In the genomic region with DNA sequence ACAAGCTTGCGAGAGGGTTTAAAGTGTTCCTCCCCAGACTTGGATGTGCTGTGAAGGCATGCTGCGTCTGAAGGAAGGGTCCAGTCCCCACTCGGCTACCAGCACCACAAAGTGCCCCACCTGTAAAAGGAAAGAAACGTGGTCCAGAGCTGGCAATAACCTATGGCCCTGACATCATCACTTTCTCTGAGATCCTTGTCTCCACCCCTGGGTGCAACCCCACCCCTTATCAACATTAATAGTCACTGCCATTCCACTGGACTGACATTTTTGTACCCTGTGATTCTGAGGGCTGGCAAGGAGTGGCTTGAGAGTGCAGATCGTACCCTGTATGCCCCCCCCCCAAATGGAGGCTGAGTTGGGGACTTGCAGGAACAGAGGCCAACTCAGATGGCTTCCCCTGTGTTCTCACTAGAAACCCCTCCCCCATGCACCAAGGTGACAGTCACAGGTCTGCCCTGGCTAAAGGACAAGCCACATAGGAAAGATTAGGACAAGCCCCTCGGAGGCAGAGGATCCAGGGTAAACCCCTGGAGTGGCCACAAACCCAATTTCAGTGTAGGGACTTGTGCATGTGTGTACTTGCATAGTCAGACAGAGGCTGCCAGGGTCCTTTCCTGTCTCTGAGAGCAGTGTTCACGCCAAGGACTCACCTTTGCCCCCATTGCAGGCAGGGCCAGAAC, we compare ENCODE assay signal across 13 mouse cellular contexts. TPM values are rescaled to one million over a fixed set of nuclear protein-coding genes. Genes with fewer than 3 reads are reported as not detected.
DNase-seq lines count a peak whose midpoint lies in the region; ATAC-seq and TF ChIP-seq lines count a peak whose summit lies in the region.
"Had no signal": no experiment of that assay in that cellular context is flagged by ENCODE, and none has a peak within 500 bp of the region (broad histone marks: within the 10 kb centered on the region; RNA-seq: fewer than 3 reads in every experiment).

No protein-coding gene starts in this region.

- DNase-seq in heart, adult 9 months (ENCODE audit: low spot score in 2 of 2), result no peak
- no peak for DNase-seq in midbrain, embryonic 11.5 days (ENCODE audit: low spot score, missing footprints)
- DNase-seq in midbrain, embryonic 14.5 days, result no peak
- peak; percentile 37 for DNase-seq in stomach, postnatal 0 days (ENCODE audit: low spot score)
- DNase-seq in thymus, adult 2 months, result no peak
- DNase-seq: right cerebral cortex, postnatal 14 days; thymus, adult 18-20 months had no signal

- no peak overlapping the region for H3K9ac ChIP-seq in heart, embryonic 14.5 days (ENCODE audit: low read length)
- no peak overlapping the region for H3K9ac ChIP-seq in midbrain, embryonic 11.5 days (ENCODE audit: low read length)
- H3K9ac ChIP-seq in midbrain, embryonic 14.5 days (replicated peaks; ENCODE audit: low read length), result no peak overlapping the region
- peak overlapping the region; percentile 37; the same call in 1 of the 2 replicates for H3K9ac ChIP-seq in intestine, postnatal 0 days (ENCODE audit: low read depth, low read length)
- H3K9ac ChIP-seq in stomach, postnatal 0 days (ENCODE audit: low read length), result no peak overlapping the region
- H3K9ac ChIP-seq: forebrain, embryonic 13.5 days; neural tube, embryonic 13.5 days had no signal

- no peak for TF ChIP-seq EP300 in stomach, postnatal 0 days (optimal IDR thresholded peaks at IDR 0.05)

- TF ChIP-seq CTCF in intestine, postnatal 0 days (IDR thresholded peaks at IDR 0.05; ENCODE audit: low read depth), result no peak
- no peak for TF ChIP-seq CTCF in stomach, postnatal 0 days (IDR thresholded peaks at IDR 0.05; ENCODE audit: low read depth)
- TF ChIP-seq CTCF in thymus, adult 2 months (IDR thresholded peaks at IDR 0.05; ENCODE audit: borderline replicate concordance, control insufficient read depth, extremely low read depth, insufficient read depth, low read length, poor library complexity), result no peak

- no peak overlapping the region for H3K4me3 ChIP-seq in heart, embryonic 14.5 days (ENCODE audit: control insufficient read depth in 1 of 2, insufficient read depth in 1 of 2, low read depth in 1 of 2, low read length in 2 of 2)
- no peak overlapping the region for H3K4me3 ChIP-seq in midbrain, embryonic 11.5 days (ENCODE audit: low read depth, low read length)
- H3K4me3 ChIP-seq in midbrain, embryonic 14.5 days (replicated peaks; ENCODE audit: low read depth, low read length), result no peak overlapping the region
- no peak overlapping the region for H3K4me3 ChIP-seq in intestine, postnatal 0 days (ENCODE audit: low read depth, low read length)
- no peak overlapping the region for H3K4me3 ChIP-seq in stomach, postnatal 0 days (ENCODE audit: low read depth, low read length)
- H3K4me3 ChIP-seq in thymus, adult 2 months (ENCODE audit: control insufficient read depth, insufficient read depth, low read length), result no peak overlapping the region
- H3K4me3 ChIP-seq: forebrain, embryonic 13.5 days; neural tube, embryonic 13.5 days had no signal

- H3K27ac ChIP-seq in heart, embryonic 14.5 days (replicated peaks in 1 of 2; ENCODE audit: control insufficient read depth in 1 of 2, insufficient read depth in 1 of 2, low read depth in 2 of 2, low read length in 2 of 2), result no peak overlapping the region
- no peak overlapping the region for H3K27ac ChIP-seq in midbrain, embryonic 11.5 days (ENCODE audit: low read depth, low read length)
- H3K27ac ChIP-seq in midbrain, embryonic 14.5 days (replicated peaks; ENCODE audit: low read depth, low read length), result no peak overlapping the region
- peak overlapping the region; percentile 94 for H3K27ac ChIP-seq in intestine, postnatal 0 days (ENCODE audit: low read depth, low read length)
- peak overlapping the region; percentile 75 for H3K27ac ChIP-seq in stomach, postnatal 0 days (replicated peaks)
- H3K27ac ChIP-seq in thymus, adult 2 months (ENCODE audit: control insufficient read depth, insufficient read depth, low read length), result no peak overlapping the region
- H3K27ac ChIP-seq: forebrain, embryonic 13.5 days; macrophage; neural tube, embryonic 13.5 days had no signal

- WGBS in heart, embryonic 14.5 days, result 53% methylated on average over 7 of the region's 7 CpGs
- WGBS in midbrain, embryonic 11.5 days, result 53% methylated on average over 7 of the region's 7 CpGs
- WGBS in midbrain, embryonic 14.5 days, result 57% methylated on average over 7 of the region's 7 CpGs
- WGBS in intestine, postnatal 0 days, result 38% methylated on average over 7 of the region's 7 CpGs
- 50% methylated on average over 7 of the region's 7 CpGs for WGBS in stomach, postnatal 0 days
- 81% methylated on average over 7 of the region's 7 CpGs for WGBS in thymus, adult 2 months

- H3K27me3 ChIP-seq in heart, embryonic 14.5 days (ENCODE audit: control insufficient read depth, insufficient read depth, low read length), result no peaks in the 10 kb centered on the region
- H3K27me3 ChIP-seq in midbrain, embryonic 11.5 days (ENCODE audit: control insufficient read depth, insufficient read depth, low read length), result no peaks in the 10 kb centered on the region
- H3K27me3 ChIP-seq in midbrain, embryonic 14.5 days (ENCODE audit: control insufficient read depth, insufficient read depth, low read length), result no peaks in the 10 kb centered on the region
- H3K27me3 ChIP-seq in intestine, postnatal 0 days (replicated peaks; ENCODE audit: control insufficient read depth, insufficient read depth, low read length), result no peaks in the 10 kb centered on the region
- no peaks in the 10 kb centered on the region for H3K27me3 ChIP-seq in stomach, postnatal 0 days (ENCODE audit: control insufficient read depth, insufficient read depth, low read length)
- no peaks in the 10 kb centered on the region for H3K27me3 ChIP-seq in thymus, adult 2 months (ENCODE audit: control insufficient read depth, insufficient read depth, low read length)
- H3K27me3 ChIP-seq: forebrain, embryonic 13.5 days; neural tube, embryonic 13.5 days had no signal

- H3K36me3 ChIP-seq in heart, embryonic 14.5 days (ENCODE audit: control insufficient read depth, insufficient read depth, low read length), result no peaks in the 10 kb centered on the region
- H3K36me3 ChIP-seq in midbrain, embryonic 11.5 days (ENCODE audit: control insufficient read depth, insufficient read depth, low read length), result no peaks in the 10 kb centered on the region
- no peaks in the 10 kb centered on the region for H3K36me3 ChIP-seq in midbrain, embryonic 14.5 days (ENCODE audit: control insufficient read depth, insufficient read depth, low read length)
- peaks cover 11% of the 10 kb centered on the region for H3K36me3 ChIP-seq in intestine, postnatal 0 days (ENCODE audit: control insufficient read depth, insufficient read depth)
- no peaks in the 10 kb centered on the region for H3K36me3 ChIP-seq in stomach, postnatal 0 days (ENCODE audit: control insufficient read depth, insufficient read depth, low read length)
- H3K36me3 ChIP-seq in thymus, adult 2 months (ENCODE audit: control insufficient read depth, insufficient read depth, low read length), result no peaks in the 10 kb centered on the region
- H3K36me3 ChIP-seq: neural tube, embryonic 13.5 days had no signal

- peaks cover 41 to 45% of the 10 kb centered on the region in 2 experiments for H3K4me1 ChIP-seq in heart, embryonic 14.5 days (ENCODE audit: control insufficient read depth in 2 of 2, insufficient read depth in 2 of 2, low read length in 2 of 2)
- H3K4me1 ChIP-seq in midbrain, embryonic 11.5 days (ENCODE audit: control insufficient read depth, insufficient read depth, low read length), result peaks cover 7% of the 10 kb centered on the region
- peaks cover 10% of the 10 kb centered on the region; the same call in 1 of the 2 replicates for H3K4me1 ChIP-seq in midbrain, embryonic 14.5 days (ENCODE audit: control insufficient read depth, insufficient read depth, low read length)
- H3K4me1 ChIP-seq in intestine, postnatal 0 days (replicated peaks; ENCODE audit: control insufficient read depth, insufficient read depth, low read length), result peaks cover 19% of the 10 kb centered on the region
- H3K4me1 ChIP-seq in stomach, postnatal 0 days (replicated peaks; ENCODE audit: control insufficient read depth, insufficient read depth), result no peaks in the 10 kb centered on the region; the same call in 1 of the 2 replicates
- peaks cover 4% of the 10 kb centered on the region; the same call in 1 of the 2 replicates for H3K4me1 ChIP-seq in thymus, adult 2 months (replicated peaks; ENCODE audit: control insufficient read depth, insufficient read depth, low read length)

- no peak for ATAC-seq in heart, embryonic 14.5 days (ENCODE audit: insufficient number of reproducible peaks, insufficient read depth, low FRiP score, low read depth)
- peak; percentile 35; the same call in 1 of the 2 replicates for ATAC-seq in midbrain, embryonic 11.5 days (ENCODE audit: low FRiP score)
- no peak for ATAC-seq in midbrain, embryonic 14.5 days (ENCODE audit: low FRiP score, low TSS enrichment)
- peak; percentile 44 for ATAC-seq in intestine, postnatal 0 days
- peak; percentile 18 for ATAC-seq in stomach, postnatal 0 days (ENCODE audit: low FRiP score, low TSS enrichment)
- ATAC-seq: forebrain, embryonic 13.5 days had no signal

- no peaks in the 10 kb centered on the region for H3K9me3 ChIP-seq in heart, embryonic 14.5 days (ENCODE audit: control insufficient read depth, low read length)
- no peaks in the 10 kb centered on the region for H3K9me3 ChIP-seq in midbrain, embryonic 11.5 days (ENCODE audit: control insufficient read depth, low read length)
- no peaks in the 10 kb centered on the region for H3K9me3 ChIP-seq in midbrain, embryonic 14.5 days (ENCODE audit: control insufficient read depth, low read length)
- H3K9me3 ChIP-seq in intestine, postnatal 0 days (ENCODE audit: control insufficient read depth), result no peaks in the 10 kb centered on the region
- H3K9me3 ChIP-seq in stomach, postnatal 0 days (ENCODE audit: control insufficient read depth, low read length), result no peaks in the 10 kb centered on the region
- H3K9me3 ChIP-seq: forebrain, embryonic 13.5 days; neural tube, embryonic 13.5 days had no signal

- H3K4me2 ChIP-seq in heart, embryonic 14.5 days (ENCODE audit: low read length), result peak overlapping the region; percentile 37
- H3K4me2 ChIP-seq in midbrain, embryonic 11.5 days, result no peak overlapping the region; the same call in 1 of the 2 replicates
- H3K4me2 ChIP-seq in midbrain, embryonic 14.5 days (ENCODE audit: low read length), result no peak overlapping the region
- H3K4me2 ChIP-seq in intestine, postnatal 0 days (replicated peaks; ENCODE audit: low read depth), result peak overlapping the region; percentile 41
- no peak overlapping the region for H3K4me2 ChIP-seq in stomach, postnatal 0 days (replicated peaks; ENCODE audit: low read depth)
- H3K4me2 ChIP-seq: forebrain, embryonic 13.5 days; neural tube, embryonic 13.5 days had no signal

- TF ChIP-seq POLR2A in thymus, adult 2 months (IDR thresholded peaks at IDR 0.05; ENCODE audit: control insufficient read depth, extremely low read depth, insufficient read depth, low read length, poor library complexity), result no peak

RNA-seq across cellular contexts. Expression of a gene that starts 9.5 kb away (rescaled TPM):
- polyA plus RNA-seq in heart, embryonic 14.5 days (2014; fragmentation: Nextera tagmentation; extraction: Ambion mirVana), result 8.1 and 10.4 TPM in 2 replicates
- polyA plus RNA-seq in midbrain, embryonic 11.5 days (2014; fragmentation: Nextera tagmentation; extraction: Ambion mirVana), result 9.4 and 10.4 TPM in 2 replicates
- polyA plus RNA-seq in midbrain, embryonic 14.5 days (2014; fragmentation: Nextera tagmentation; extraction: Ambion mirVana), result 19.1 and 21.8 TPM in 2 replicates
- 91.8 and 95.5 TPM in 2 replicates for polyA plus RNA-seq in intestine, postnatal 0 days (2015; fragmentation: Nextera tagmentation; extraction: Ambion mirVana)
- polyA plus RNA-seq in stomach, postnatal 0 days (2015; fragmentation: Nextera tagmentation; extraction: Ambion mirVana), result 18.0 and 21.9 TPM in 2 replicates
- 31.0 and 33.8 TPM in 2 replicates for polyA plus RNA-seq in thymus, adult 2 months (2012; rRNA removed)

RNA-seq across cellular contexts. Expression of a gene that starts 29.0 kb away (rescaled TPM):
- 0.45 TPM in 1 of 2 replicates, not detected in the other for polyA plus RNA-seq in heart, embryonic 14.5 days (2014; fragmentation: Nextera tagmentation; extraction: Ambion mirVana)
- not detected in 2 replicates for polyA plus RNA-seq in midbrain, embryonic 11.5 days (2014; fragmentation: Nextera tagmentation; extraction: Ambion mirVana)
- 0.81 TPM in 1 of 2 replicates, not detected in the other for polyA plus RNA-seq in midbrain, embryonic 14.5 days (2014; fragmentation: Nextera tagmentation; extraction: Ambion mirVana)
- polyA plus RNA-seq in intestine, postnatal 0 days (2015; fragmentation: Nextera tagmentation; extraction: Ambion mirVana), result 1.2 and 1.3 TPM in 2 replicates
- polyA plus RNA-seq in stomach, postnatal 0 days (2015; fragmentation: Nextera tagmentation; extraction: Ambion mirVana), result 0.42 and 0.55 TPM in 2 replicates
- 8.0 and 15.7 TPM in 2 replicates for polyA plus RNA-seq in thymus, adult 2 months (2012; rRNA removed)
- polyA plus RNA-seq: forebrain, embryonic 13.5 days; heart, postnatal 0 days; macrophage; neural tube, embryonic 13.5 days had no signal

RNA-seq across cellular contexts. Expression of a gene that starts 35.9 kb away (rescaled TPM):
- polyA plus RNA-seq in heart, embryonic 14.5 days (2014; fragmentation: Nextera tagmentation; extraction: Ambion mirVana), result not detected in 2 replicates
- polyA plus RNA-seq in midbrain, embryonic 11.5 days (2014; fragmentation: Nextera tagmentation; extraction: Ambion mirVana), result not detected in 2 replicates
- polyA plus RNA-seq in midbrain, embryonic 14.5 days (2014; fragmentation: Nextera tagmentation; extraction: Ambion mirVana), result 0.67 TPM in 1 of 2 replicates, not detected in the other
- 0.05 TPM in 1 of 2 replicates, not detected in the other for polyA plus RNA-seq in intestine, postnatal 0 days (2015; fragmentation: Nextera tagmentation; extraction: Ambion mirVana)
- 0.06 TPM in 1 of 2 replicates, not detected in the other for polyA plus RNA-seq in stomach, postnatal 0 days (2015; fragmentation: Nextera tagmentation; extraction: Ambion mirVana)
- 109 and 122 TPM in 2 replicates for polyA plus RNA-seq in thymus, adult 2 months (2012; rRNA removed)
- polyA plus RNA-seq: forebrain, embryonic 13.5 days; heart, postnatal 0 days; neural tube, embryonic 13.5 days had no signal

RNA-seq across cellular contexts. Expression of a gene that starts 56.8 kb away (rescaled TPM):
- polyA plus RNA-seq in heart, embryonic 14.5 days (2014; fragmentation: Nextera tagmentation; extraction: Ambion mirVana), result 175 and 181 TPM in 2 replicates
- polyA plus RNA-seq in midbrain, embryonic 11.5 days (2014; fragmentation: Nextera tagmentation; extraction: Ambion mirVana), result 49.4 and 51.5 TPM in 2 replicates
- polyA plus RNA-seq in midbrain, embryonic 14.5 days (2014; fragmentation: Nextera tagmentation; extraction: Ambion mirVana), result 54.9 and 56.0 TPM in 2 replicates
- 79.4 and 80.7 TPM in 2 replicates for polyA plus RNA-seq in intestine, postnatal 0 days (2015; fragmentation: Nextera tagmentation; extraction: Ambion mirVana)
- polyA plus RNA-seq in stomach, postnatal 0 days (2015; fragmentation: Nextera tagmentation; extraction: Ambion mirVana), result 62.3 and 66.7 TPM in 2 replicates
- 166 and 176 TPM in 2 replicates for polyA plus RNA-seq in thymus, adult 2 months (2012; rRNA removed)

RNA-seq across cellular contexts. Expression of a gene that starts 56.9 kb away (rescaled TPM):
- 72.7 and 80.2 TPM in 2 replicates for polyA plus RNA-seq in heart, embryonic 14.5 days (2014; fragmentation: Nextera tagmentation; extraction: Ambion mirVana)
- 134 and 154 TPM in 2 replicates for polyA plus RNA-seq in midbrain, embryonic 11.5 days (2014; fragmentation: Nextera tagmentation; extraction: Ambion mirVana)
- 166 and 200 TPM in 2 replicates for polyA plus RNA-seq in midbrain, embryonic 14.5 days (2014; fragmentation: Nextera tagmentation; extraction: Ambion mirVana)
- 88.1 and 95.1 TPM in 2 replicates for polyA plus RNA-seq in intestine, postnatal 0 days (2015; fragmentation: Nextera tagmentation; extraction: Ambion mirVana)
- polyA plus RNA-seq in stomach, postnatal 0 days (2015; fragmentation: Nextera tagmentation; extraction: Ambion mirVana), result 58.8 and 61.7 TPM in 2 replicates
- 49.2 and 53.5 TPM in 2 replicates for polyA plus RNA-seq in thymus, adult 2 months (2012; rRNA removed)

Comparison
In these comparisons a context has a peak if more than half of its experiments do, and no peak if none do; other contexts are left out.
1. ATAC-seq: peak in midbrain, embryonic 11.5 days (single experiment), intestine, postnatal 0 days (single experiment) and stomach, postnatal 0 days (single experiment); none in heart, embryonic 14.5 days (single experiment) and midbrain, embryonic 14.5 days (single experiment).
2. H3K27ac ChIP-seq: peak in intestine, postnatal 0 days (single experiment) and stomach, postnatal 0 days (single experiment); none in heart, embryonic 14.5 days (0 of 2), midbrain, embryonic 11.5 days (single experiment), midbrain, embryonic 14.5 days (single experiment) and thymus, adult 2 months (single experiment).
3. H3K4me2 ChIP-seq: peak in heart, embryonic 14.5 days (single experiment) and intestine, postnatal 0 days (single experiment); none in midbrain, embryonic 11.5 days (single experiment), midbrain, embryonic 14.5 days (single experiment) and stomach, postnatal 0 days (single experiment).
4. RNA of a gene that starts 35.9 kb away (polyA plus RNA-seq): 109 to 122 TPM in thymus, adult 2 months; 0.67 TPM in midbrain, embryonic 14.5 days, 0.05 TPM in intestine, postnatal 0 days, 0.06 TPM in stomach, postnatal 0 days, not detected in heart, embryonic 14.5 days and not detected in midbrain, embryonic 11.5 days; every median in the first group is over 10 times any median in the second.